Mouse (Mus musculus): ENCODE data around the gene Nr2c2.

- no peak for TF ChIP-seq CTCF (IDR thresholded peaks at IDR 0.05; ENCODE audit: low read depth)
- no peak for TF ChIP-seq EP300 (IDR thresholded peaks at IDR 0.05; ENCODE audit: low read depth)
Measured at GRCm38 (mm10) chr6:92064101-92064500, 27.1 kb upstream of the Nr2c2 start.
